Mouse (Mus musculus): Measurements from ENCODE around the gene Pfkm. TPM values are rescaled to one million over a fixed set of nuclear protein-coding genes. Genes with fewer than 3 reads are reported as not detected.

Pfkm gene
- polyA plus RNA-seq, 1 experiment from 2014 or later, result 79.8 TPM

DNA sequence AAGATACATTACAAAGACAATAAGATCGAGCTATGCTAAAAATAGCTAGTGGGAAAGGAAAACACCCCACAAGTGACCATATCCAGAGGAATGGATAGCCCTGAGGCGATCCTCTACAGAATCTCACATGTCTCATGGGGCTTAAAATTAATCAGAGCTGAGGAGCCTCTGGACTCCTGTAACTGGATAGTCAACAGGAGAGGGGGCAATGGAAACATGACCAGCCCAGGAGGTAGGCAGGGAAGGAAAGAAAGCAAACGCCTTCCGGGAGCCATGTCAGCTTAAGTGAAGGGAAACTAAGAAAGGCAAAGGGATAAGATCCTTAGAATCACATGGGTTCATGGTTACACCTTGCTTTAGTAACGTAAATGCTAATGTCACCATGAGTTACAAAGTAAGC lies 48.4 kb downstream of the Pfkm start:
- 93% methylated on average over 5 of the region's 5 CpGs for WGBS

GRCm38 (mm10) chr15:98142515-98142914 lies 50.1 kb downstream of the Pfkm start:
- H3K4me1 ChIP-seq (ENCODE audit: control insufficient read depth, insufficient read depth, low read length), result peaks cover 13% of the 10 kb centered on the region
- no peaks in the 10 kb centered on the region for H3K9me3 ChIP-seq (ENCODE audit: control insufficient read depth, low read length)
- 83% methylated on average over 10 of the region's 10 CpGs for WGBS
- no peak overlapping the region for H3K4me3 ChIP-seq (ENCODE audit: low read depth, low read length)
- H3K36me3 ChIP-seq (ENCODE audit: control insufficient read depth, insufficient read depth, low read length), result peaks cover 22% of the 10 kb centered on the region
- no peaks in the 10 kb centered on the region for H3K27me3 ChIP-seq (ENCODE audit: control insufficient read depth, insufficient read depth, low read length)
- H3K9ac ChIP-seq (replicated peaks; ENCODE audit: low read depth, low read length), result no peak overlapping the region
- no peak overlapping the region for H3K27ac ChIP-seq (ENCODE audit: low read depth, low read length)
- no peak for ATAC-seq (ENCODE audit: low read depth)
- H3K4me2 ChIP-seq (ENCODE audit: low read depth, low read length), result no peak overlapping the region

More for the DNA sequence above, 48.4 kb downstream of the Pfkm start:
- Histone ChIP-seq H3K4me3 (ENCODE audit: low read depth, low read length) (no peak overlapping the region), H3K4me1 (ENCODE audit: control insufficient read depth, insufficient read depth, low read length) (peaks cover 10% of the 10 kb centered on the region), H3K27me3 (ENCODE audit: control insufficient read depth, insufficient read depth, low read length) (no peaks in the 10 kb centered on the region), H3K4me2 (ENCODE audit: low read depth, low read length) (no peak overlapping the region), H3K9ac (replicated peaks; ENCODE audit: low read depth, low read length) (no peak overlapping the region), H3K9me3 (ENCODE audit: control insufficient read depth, low read length) (no peaks in the 10 kb centered on the region), H3K36me3 (ENCODE audit: control insufficient read depth, insufficient read depth, low read length) (peaks cover 35% of the 10 kb centered on the region), H3K27ac (ENCODE audit: low read depth, low read length) (no peak overlapping the region)
- no peak for ATAC-seq (ENCODE audit: low read depth)

- peak overlapping the region; percentile 99 for H3K4me3 ChIP-seq (ENCODE audit: low read depth, low read length)
- no peaks in the 10 kb centered on the region for H3K9me3 ChIP-seq (ENCODE audit: control insufficient read depth, low read length)
- peaks cover 16% of the 10 kb centered on the region for H3K36me3 ChIP-seq (ENCODE audit: control insufficient read depth, insufficient read depth, low read length)
- peak overlapping the region; percentile 73 for H3K27ac ChIP-seq (ENCODE audit: low read depth, low read length)
- peaks cover 13% of the 10 kb centered on the region for H3K4me1 ChIP-seq (ENCODE audit: control insufficient read depth, insufficient read depth, low read length)
- WGBS, result under 1% methylated on average over 36 of the region's 36 CpGs
- peak overlapping the region; percentile 97 for H3K9ac ChIP-seq (replicated peaks; ENCODE audit: low read depth, low read length)
- peak overlapping the region; percentile 93 for H3K4me2 ChIP-seq (ENCODE audit: low read depth, low read length)
- ATAC-seq (ENCODE audit: low read depth), result no peak; the same call in none of the 2 replicates
- H3K27me3 ChIP-seq (ENCODE audit: control insufficient read depth, insufficient read depth, low read length), result no peaks in the 10 kb centered on the region
Measured at GRCm38 (mm10) chr15:98144861-98145507, 52.6 kb downstream of the Pfkm start.

GRCm38 (mm10) chr15:98145559-98146181 lies 53.3 kb downstream of the Pfkm start:
- ATAC-seq (ENCODE audit: low read depth), result peak; percentile 97
- peak overlapping the region; percentile 97 for H3K9ac ChIP-seq (replicated peaks; ENCODE audit: low read depth, low read length)
- H3K9me3 ChIP-seq (ENCODE audit: control insufficient read depth, low read length), result no peaks in the 10 kb centered on the region
- peaks cover 11% of the 10 kb centered on the region for H3K36me3 ChIP-seq (ENCODE audit: control insufficient read depth, insufficient read depth, low read length)
- H3K4me2 ChIP-seq (ENCODE audit: low read depth, low read length), result peak overlapping the region; percentile 93
- peak overlapping the region; percentile 73 for H3K27ac ChIP-seq (ENCODE audit: low read depth, low read length)
- peak overlapping the region; percentile 99 for H3K4me3 ChIP-seq (ENCODE audit: low read depth, low read length)
- WGBS, result under 1% methylated on average over 37 of the region's 38 CpGs
- peaks cover 13% of the 10 kb centered on the region for H3K4me1 ChIP-seq (ENCODE audit: control insufficient read depth, insufficient read depth, low read length)
- no peaks in the 10 kb centered on the region for H3K27me3 ChIP-seq (ENCODE audit: control insufficient read depth, insufficient read depth, low read length)

DNA sequence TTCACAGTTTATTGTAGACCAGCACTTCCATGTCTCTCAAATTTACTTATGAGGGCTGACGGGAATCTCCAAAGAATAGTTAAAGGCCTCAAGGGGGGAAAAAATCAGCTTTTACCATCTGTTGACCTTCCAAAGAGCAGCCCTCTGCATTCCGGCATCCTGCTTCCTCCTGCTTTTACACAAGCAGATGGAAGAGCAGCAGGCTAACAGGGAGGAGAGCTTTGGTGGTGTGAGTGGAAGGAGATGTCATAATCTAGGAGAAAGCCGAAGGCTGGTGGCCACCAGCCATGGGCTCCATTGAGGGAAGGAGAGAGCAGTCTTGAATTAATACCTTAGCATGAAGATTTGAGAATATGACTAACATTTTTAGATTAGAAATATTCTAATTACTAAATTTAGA lies 56.0 kb downstream of the Pfkm start:
- Histone ChIP-seq H3K4me1 (ENCODE audit: control insufficient read depth, insufficient read depth, low read length) (peaks cover 13% of the 10 kb centered on the region), H3K9me3 (ENCODE audit: control insufficient read depth, low read length) (no peaks in the 10 kb centered on the region), H3K9ac (replicated peaks; ENCODE audit: low read depth, low read length) (no peak overlapping the region), H3K4me3 (ENCODE audit: low read depth, low read length) (no peak overlapping the region), H3K36me3 (ENCODE audit: control insufficient read depth, insufficient read depth, low read length) (no peaks in the 10 kb centered on the region), H3K4me2 (ENCODE audit: low read depth, low read length) (no peak overlapping the region), H3K27me3 (ENCODE audit: control insufficient read depth, insufficient read depth, low read length) (no peaks in the 10 kb centered on the region), H3K27ac (ENCODE audit: low read depth, low read length) (no peak overlapping the region)
- ATAC-seq (ENCODE audit: low read depth), result no peak
- WGBS, result 76% methylated on average over 3 of the region's 3 CpGs

DNA sequence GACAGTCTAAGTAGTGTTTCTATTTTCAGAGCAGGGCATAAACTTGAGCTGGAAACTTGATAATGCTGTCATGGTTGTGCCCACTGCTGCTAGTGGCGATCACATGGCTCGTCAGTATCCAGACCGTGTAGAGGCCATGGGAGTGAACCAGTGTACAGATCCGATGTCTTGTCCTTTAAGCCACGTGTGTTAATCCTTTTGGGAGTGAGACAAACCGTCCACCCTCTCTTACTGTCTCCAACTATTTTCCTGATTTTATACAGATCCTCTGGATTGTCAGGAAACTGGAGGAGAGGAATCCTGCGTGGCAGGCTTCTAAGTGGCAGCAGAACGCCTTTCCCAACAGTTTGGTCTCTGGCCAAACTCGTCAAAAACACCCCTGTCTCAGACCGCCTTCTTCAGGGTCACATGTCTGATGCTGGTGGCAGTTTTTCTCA lies 56.8 kb downstream of the Pfkm start:
- WGBS, result 81% methylated on average over 10 of the region's 10 CpGs
- no peak for ATAC-seq (ENCODE audit: low read depth)

DNA sequence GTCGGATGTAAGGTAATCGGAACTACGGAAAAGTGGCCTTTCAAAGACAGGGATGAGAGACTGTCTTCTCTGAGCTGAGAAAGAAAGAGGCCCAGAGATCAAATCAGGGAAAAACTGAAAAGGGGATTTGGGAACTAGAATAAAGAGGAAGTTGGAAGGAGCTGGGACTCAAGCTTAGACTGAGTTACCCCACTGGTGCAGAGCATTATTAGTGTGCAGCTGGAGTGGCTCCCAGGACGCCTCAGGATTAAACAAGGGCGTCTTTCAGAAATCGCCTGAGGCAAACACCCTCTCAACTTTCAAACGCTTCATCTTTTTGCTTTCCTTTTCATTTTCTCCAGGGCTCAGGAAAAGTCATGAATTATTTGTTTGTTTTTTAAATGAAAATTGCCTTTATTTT lies 60.5 kb downstream of the Pfkm start:
- no peak for ATAC-seq (ENCODE audit: low read depth)
- Histone ChIP-seq H3K4me1 (ENCODE audit: control insufficient read depth, insufficient read depth, low read length) (no peaks in the 10 kb centered on the region), H3K9me3 (ENCODE audit: control insufficient read depth, low read length) (no peaks in the 10 kb centered on the region), H3K4me2 (ENCODE audit: low read depth, low read length) (no peak overlapping the region), H3K36me3 (ENCODE audit: control insufficient read depth, insufficient read depth, low read length) (no peaks in the 10 kb centered on the region), H3K4me3 (ENCODE audit: low read depth, low read length) (no peak overlapping the region), H3K27me3 (ENCODE audit: control insufficient read depth, insufficient read depth, low read length) (no peaks in the 10 kb centered on the region), H3K27ac (ENCODE audit: low read depth, low read length) (no peak overlapping the region), H3K9ac (replicated peaks; ENCODE audit: low read depth, low read length) (no peak overlapping the region)
- WGBS, result 78% methylated on average over 7 of the region's 7 CpGs

More for the DNA sequence above, 56.8 kb downstream of the Pfkm start:
- Histone ChIP-seq H3K36me3 (ENCODE audit: control insufficient read depth, insufficient read depth, low read length) (no peaks in the 10 kb centered on the region), H3K4me1 (ENCODE audit: control insufficient read depth, insufficient read depth, low read length) (peaks cover 12% of the 10 kb centered on the region), H3K4me3 (ENCODE audit: low read depth, low read length) (no peak overlapping the region), H3K27ac (ENCODE audit: low read depth, low read length) (no peak overlapping the region), H3K27me3 (ENCODE audit: control insufficient read depth, insufficient read depth, low read length) (no peaks in the 10 kb centered on the region), H3K9ac (replicated peaks; ENCODE audit: low read depth, low read length) (no peak overlapping the region), H3K9me3 (ENCODE audit: control insufficient read depth, low read length) (no peaks in the 10 kb centered on the region), H3K4me2 (ENCODE audit: low read depth, low read length) (no peak overlapping the region)

- no peak overlapping the region for H3K9ac ChIP-seq (replicated peaks; ENCODE audit: low read depth, low read length)
- no peak overlapping the region for H3K4me3 ChIP-seq (ENCODE audit: low read depth, low read length)
- H3K4me2 ChIP-seq (ENCODE audit: low read depth, low read length), result no peak overlapping the region
- H3K36me3 ChIP-seq (ENCODE audit: control insufficient read depth, insufficient read depth, low read length), result no peaks in the 10 kb centered on the region
- H3K4me1 ChIP-seq (ENCODE audit: control insufficient read depth, insufficient read depth, low read length), result no peaks in the 10 kb centered on the region
- no peaks in the 10 kb centered on the region for H3K27me3 ChIP-seq (ENCODE audit: control insufficient read depth, insufficient read depth, low read length)
- H3K27ac ChIP-seq (ENCODE audit: low read depth, low read length), result no peak overlapping the region
- WGBS, result 35% methylated on average over 3 of the region's 3 CpGs
- H3K9me3 ChIP-seq (ENCODE audit: control insufficient read depth, low read length), result no peaks in the 10 kb centered on the region
- ATAC-seq (ENCODE audit: low read depth), result no peak
Measured at GRCm38 (mm10) chr15:98153625-98154024, 61.2 kb downstream of the Pfkm start.

DNA sequence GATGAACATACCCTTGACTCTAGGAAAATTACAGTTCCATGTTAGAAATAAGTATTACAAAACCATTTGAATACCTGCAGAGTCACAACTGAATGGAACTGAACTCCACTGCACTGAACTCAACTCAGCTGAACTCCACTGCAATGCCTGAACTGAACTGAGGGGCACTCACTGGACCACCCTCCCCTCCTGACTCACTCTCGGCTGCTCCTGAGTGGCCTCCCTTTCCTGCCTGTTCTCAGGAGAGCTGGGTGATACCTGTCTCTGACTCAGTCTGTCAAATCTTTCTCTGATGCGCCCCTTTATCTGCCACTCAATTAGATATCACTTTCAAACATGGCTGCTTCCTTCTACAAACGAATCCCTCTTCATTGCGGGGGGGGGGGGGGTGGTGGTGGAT lies 61.8 kb downstream of the Pfkm start:
- 67% methylated on average over 4 of the region's 4 CpGs for WGBS
- no peak for ATAC-seq (ENCODE audit: low read depth)

More for the DNA sequence above, 61.8 kb downstream of the Pfkm start:
- Histone ChIP-seq H3K36me3 (ENCODE audit: control insufficient read depth, insufficient read depth, low read length) (no peaks in the 10 kb centered on the region), H3K9me3 (ENCODE audit: control insufficient read depth, low read length) (no peaks in the 10 kb centered on the region), H3K27me3 (ENCODE audit: control insufficient read depth, insufficient read depth, low read length) (no peaks in the 10 kb centered on the region), H3K4me3 (ENCODE audit: low read depth, low read length) (no peak overlapping the region), H3K4me2 (ENCODE audit: low read depth, low read length) (no peak overlapping the region), H3K9ac (replicated peaks; ENCODE audit: low read depth, low read length) (no peak overlapping the region), H3K27ac (ENCODE audit: low read depth, low read length) (no peak overlapping the region), H3K4me1 (ENCODE audit: control insufficient read depth, insufficient read depth, low read length) (no peaks in the 10 kb centered on the region)
